Mouse (Mus musculus) ZHBTc4 (cell line): ENCODE results near the gene Hoxb7.

Experiments used
- DNase-seq: peaks from one replicate; pipeline ENCODE4 v3.0.0-alpha.2; 2011; ENCODE audit warnings: low read depth, low spot score

Hoxb7 gene

DNA sequence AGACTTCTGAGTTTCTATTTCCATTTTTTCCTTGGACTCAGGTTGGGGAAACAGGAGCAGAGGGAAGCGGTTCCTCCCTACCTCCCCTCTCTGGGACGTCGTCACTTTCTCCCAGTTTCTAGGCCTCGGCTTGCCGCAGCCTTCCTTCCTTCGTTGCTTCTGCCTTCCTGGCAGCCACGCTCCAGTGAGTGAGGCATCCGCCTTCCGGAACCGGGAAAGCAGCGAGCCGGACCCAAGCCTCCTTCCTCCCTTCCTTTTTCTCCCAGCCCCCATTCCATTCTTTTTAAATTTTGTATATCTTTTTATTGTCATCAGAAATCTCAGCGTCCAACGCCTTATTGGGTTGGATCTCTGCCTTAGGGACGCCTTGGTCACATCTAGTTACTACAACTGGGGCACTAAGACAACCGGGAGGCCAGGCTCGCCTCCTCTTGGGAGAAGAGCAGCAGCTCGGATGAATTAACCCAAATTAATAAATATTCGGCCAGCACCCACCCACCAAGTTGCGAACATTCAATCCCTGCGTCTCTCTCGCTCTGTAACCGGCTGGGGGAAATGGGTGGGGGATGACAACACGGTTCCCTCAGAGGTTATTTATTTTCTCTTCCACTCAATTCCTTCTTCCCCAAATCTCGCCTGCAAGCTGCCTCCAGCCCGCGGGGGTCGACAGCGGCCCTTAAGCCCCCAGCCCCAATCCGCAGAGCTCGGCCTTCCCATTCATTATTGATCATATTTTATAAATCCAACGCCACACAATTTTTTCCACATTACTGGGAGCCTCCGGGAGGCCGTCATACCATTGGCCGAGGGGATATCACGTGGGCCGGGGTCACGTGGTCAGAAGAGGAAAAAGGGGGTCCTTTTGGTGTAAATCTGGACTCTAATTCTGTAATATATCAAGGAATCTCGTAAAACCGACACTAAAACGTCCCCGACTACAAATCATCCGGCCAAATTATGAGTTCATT is at the start of gene Hoxb7:
Gene Hoxb7, plus strand, starts transcription at position 853 of the 968 bp plus-strand sequence.
- DNase-seq = peak; percentile 51

DNA sequence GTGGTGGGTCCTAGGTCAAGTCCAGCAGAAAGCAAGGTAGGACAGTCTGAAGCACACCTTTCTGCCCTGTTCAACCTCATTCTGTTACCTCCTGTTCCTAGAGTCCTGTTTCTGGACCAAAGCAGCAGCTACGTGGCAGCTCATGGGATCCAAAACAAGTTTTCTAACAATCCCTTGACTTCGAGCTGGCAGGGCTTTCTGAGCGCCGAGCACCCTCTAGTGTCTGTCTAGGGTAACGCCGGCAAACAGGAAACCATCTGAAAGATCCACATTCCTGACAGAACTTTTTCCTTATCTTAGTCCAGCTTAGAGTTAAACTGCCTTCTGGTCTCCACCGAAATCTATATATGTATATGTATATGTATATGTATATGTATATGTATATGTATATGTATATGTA is 46.2 kb upstream of the Hoxb7 start:
- peak; percentile 81 for DNase-seq

DNA sequence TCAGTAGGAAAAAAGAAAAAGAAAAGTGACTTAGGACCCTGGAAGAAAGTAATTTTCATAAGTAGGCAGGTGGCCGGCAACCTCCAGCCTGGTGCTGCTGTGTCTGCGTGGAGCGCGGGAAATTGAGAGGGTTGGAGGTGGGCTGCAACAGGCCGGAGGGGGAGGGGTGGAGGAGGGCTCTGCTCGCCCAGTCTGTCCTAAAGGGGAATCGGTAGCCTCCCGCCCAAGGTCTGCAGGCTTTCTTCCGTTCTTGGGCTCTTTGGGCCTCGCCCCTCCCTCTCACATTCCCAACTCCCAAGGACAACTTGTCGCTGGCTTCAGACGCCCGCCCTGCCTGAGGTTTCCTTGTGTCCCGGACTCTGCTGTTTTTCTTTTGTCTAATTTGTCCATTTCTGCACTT is 35.5 kb upstream of the Hoxb7 start:
- DNase-seq = peak; percentile 97

DNA sequence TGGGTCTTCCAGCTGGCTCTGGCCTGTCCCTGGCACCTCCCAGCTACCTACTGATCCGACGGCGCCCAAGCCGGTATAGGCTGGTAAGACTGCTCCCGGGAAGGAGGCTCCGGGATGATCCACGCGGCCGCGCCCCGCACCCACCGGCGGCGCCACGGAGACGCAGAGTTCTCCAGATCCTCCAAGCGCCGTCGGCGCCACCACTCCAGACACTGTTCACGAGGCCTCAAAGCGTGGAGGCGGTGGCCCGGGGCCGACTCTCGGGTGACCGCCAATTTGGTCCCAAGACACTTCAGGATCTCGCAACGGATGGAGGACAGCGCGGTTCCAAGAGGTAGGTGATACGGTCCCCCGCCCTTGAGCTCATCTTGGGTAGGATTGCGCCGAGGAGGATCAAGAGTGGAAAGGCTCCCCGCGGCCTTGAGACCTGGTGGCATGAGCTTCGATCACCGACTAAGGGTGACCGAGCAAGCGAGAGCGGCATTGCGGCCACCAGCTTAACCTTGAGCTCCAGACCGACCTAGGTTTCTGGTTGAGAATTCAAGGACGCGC is 34.9 kb upstream of the Hoxb7 start:
- DNase-seq = peak; percentile 76

- DNase-seq = no peak
Observed at GRCm38 (mm10) chr11:96252541-96253120, 33.8 kb upstream of the Hoxb7 start.

GRCm38 (mm10) chr11:96254221-96254620 is 32.2 kb upstream of the Hoxb7 start:
- DNase-seq = peak; percentile 71

DNA sequence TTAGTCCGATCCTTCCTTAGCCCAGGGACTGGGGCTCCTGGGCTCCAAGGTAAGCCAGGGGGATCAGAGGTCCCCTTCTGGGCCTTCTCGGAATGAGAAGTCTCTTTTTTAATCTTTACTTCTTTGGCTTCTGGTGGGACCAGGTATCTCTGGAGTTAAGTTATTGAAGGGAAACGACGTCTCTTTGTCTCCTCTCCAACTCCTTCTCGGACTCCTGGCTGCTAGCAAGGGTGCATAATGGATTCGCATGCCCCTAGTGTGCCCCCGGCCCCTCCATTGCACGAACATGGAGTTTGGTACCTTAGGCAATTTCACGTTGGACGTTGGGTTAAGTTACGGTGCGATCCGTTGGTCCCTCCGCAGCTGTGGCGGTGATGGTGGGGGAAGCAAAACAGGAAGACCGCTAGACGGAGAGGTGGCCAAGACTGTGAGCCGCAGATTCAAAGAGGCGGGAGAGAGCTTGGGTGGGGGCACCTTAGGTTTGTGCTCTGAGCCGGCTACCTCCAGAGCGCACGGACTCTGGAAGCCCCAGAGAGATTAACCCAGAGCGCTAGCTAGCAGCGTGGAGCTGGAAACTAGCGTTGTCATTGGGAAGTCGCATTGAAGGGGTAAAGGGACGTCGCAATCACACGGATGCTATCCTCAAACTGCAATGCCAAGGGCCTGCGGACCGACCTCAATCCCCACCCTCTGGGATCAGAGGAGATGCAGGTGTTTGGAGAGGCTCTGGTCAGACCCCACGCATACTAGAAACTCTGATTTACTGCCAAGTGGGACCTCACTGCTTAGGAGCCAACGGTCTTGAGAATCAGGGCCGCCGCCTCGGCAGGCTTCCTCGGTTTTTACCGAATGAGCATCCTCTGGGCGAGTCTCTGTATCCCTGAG is 31.1 kb upstream of the Hoxb7 start:
- no peak for DNase-seq

GRCm38 (mm10) chr11:96255996-96256445 is 30.4 kb upstream of the Hoxb7 start:
- DNase-seq = peak; percentile 66

GRCm38 (mm10) chr11:96257141-96257540 is 29.3 kb upstream of the Hoxb7 start:
- no peak for DNase-seq

DNA sequence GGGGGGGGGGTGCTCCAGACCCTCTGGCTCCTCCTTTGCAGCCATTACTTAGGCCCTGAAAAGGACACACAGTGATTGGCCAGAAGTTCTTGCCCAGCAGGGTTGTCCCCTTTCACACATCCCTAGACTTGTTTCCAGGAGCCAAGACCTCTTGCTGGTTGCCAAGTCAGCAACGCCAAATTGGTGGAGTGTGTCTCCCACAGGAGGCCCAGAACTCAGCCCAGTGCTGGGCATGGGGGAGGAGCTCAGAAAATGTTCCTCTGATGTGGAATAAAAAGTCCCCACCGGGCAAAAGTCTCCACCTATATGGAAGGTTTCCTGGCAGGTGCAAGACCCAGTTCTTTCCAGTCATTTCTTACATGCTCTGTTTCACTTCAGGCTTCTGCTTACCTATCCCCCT is 27.4 kb upstream of the Hoxb7 start:
- no peak for DNase-seq

GRCm38 (mm10) chr11:96259511-96259910 is 26.9 kb upstream of the Hoxb7 start:
- DNase-seq = no peak

- DNase-seq = peak; percentile 69
Observed at GRCm38 (mm10) chr11:96260310-96260970, 26.0 kb upstream of the Hoxb7 start.

GRCm38 (mm10) chr11:96261323-96261890 is 25.0 kb upstream of the Hoxb7 start:
- DNase-seq = peak; percentile 87

DNA sequence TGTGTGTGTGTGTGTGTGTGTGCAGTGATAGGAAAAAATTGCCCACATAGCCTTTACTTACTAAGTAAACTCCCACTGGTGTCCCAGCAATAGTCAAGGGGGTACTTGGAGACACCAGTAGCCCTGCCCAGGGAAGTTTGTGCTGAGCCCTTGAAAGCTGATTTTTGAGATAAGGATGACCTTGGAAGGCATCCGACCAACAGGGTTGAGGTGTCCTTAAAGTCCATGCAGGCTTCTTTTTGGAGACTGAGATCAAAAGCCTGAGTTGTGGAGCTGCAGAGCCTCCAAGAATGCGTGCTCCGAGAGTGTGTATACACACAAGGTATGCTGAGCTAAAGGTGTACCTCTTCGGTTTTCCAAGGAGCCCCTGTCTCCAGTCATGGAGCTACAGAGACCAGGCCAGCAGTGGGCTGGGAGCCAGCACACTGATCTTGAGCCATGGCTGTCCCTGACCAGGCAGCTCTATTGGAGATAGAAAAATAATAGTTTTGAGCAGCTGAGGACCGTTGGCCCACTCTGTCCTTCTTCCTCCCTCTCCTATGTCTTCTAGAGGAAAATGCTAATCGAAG is 24.1 kb upstream of the Hoxb7 start:
- no peak for DNase-seq

DNA sequence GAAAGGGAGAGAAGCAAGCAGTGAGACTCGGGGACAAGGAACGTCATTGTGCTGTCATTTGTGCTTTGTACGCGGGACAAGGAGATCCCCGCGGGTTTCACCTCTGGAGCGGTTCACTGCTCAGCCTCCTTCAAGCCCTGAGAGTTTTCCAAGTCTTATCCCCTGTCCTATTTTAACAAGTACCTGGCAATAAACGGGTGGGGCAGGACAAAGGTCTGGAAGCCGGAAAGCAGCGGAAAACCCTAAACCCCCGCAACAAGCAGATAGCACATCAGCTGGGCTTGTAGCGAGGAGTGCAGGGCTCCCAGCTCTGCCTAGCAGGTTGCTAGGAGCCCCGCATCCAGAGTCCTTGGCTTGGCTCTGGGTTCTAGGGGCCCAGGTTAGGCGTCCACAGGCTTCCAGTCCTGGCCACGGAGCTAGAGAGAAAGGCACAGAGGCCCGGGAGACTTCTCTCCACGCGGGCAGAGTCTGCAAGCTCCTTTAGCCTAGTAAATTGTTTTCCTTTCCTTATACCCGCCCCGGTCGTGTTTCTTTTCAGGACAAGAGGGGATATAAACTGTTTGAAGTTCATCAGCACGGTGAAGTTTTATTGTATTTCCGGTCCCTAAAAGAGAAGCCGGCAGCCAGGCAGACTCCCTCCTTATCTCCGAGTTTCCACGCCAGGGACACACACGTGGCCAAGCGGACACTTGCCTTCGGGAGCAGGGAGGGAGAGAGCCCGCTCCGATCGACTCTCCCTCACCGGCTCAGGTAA is 22.6 kb upstream of the Hoxb7 start:
- no peak for DNase-seq

DNA sequence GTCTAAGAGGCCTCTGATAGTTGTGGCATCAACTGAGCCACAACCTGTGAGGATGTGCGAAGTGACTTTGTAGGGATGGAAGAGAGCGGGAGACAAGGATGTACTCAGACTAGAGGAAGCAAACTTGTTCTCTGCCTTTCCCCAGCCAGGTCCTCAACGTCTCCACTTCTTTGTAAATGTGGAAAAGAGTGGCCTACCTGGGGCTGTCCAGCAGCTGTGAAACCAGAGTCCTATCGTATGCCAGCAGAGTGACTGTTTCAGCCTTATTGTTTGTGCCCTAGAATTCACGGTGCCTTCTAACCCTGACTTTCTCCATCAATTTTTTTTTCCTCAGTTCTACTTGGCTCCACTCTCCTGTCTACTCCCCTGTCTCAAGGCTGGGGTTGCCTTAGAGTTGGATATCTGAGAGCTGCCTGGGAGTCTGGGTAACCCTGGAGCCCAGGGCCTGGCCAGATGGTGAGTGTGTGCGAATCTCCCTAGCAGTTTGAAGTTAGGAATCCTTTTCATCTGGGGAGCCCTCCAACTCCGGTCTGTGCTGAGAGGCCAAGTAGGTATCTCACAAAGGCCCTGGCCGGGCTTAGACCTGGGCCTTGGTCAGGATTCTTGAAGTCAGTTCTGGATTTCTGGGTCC is 21.9 kb upstream of the Hoxb7 start:
- no peak for DNase-seq

DNA sequence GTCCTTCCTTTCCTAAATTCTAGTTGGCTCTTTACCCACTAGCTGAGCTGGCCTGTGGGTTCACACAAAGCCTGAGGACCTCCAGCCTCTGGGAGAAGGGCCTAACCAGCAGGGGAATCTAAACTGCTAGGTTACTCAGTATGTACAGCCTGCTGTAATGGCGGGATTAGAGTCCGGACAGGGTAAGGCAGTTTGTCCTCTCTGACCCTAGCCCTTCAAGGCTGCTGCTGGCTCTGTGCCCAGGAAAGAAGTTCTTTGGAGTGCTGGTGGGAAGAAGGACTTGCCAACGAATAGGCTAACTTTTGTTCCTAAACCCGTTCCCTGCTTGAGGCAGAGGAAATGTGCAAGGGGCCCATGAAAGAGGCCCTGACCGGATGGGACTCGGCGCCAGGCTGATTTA is 20.5 kb upstream of the Hoxb7 start:
- no peak for DNase-seq

DNA sequence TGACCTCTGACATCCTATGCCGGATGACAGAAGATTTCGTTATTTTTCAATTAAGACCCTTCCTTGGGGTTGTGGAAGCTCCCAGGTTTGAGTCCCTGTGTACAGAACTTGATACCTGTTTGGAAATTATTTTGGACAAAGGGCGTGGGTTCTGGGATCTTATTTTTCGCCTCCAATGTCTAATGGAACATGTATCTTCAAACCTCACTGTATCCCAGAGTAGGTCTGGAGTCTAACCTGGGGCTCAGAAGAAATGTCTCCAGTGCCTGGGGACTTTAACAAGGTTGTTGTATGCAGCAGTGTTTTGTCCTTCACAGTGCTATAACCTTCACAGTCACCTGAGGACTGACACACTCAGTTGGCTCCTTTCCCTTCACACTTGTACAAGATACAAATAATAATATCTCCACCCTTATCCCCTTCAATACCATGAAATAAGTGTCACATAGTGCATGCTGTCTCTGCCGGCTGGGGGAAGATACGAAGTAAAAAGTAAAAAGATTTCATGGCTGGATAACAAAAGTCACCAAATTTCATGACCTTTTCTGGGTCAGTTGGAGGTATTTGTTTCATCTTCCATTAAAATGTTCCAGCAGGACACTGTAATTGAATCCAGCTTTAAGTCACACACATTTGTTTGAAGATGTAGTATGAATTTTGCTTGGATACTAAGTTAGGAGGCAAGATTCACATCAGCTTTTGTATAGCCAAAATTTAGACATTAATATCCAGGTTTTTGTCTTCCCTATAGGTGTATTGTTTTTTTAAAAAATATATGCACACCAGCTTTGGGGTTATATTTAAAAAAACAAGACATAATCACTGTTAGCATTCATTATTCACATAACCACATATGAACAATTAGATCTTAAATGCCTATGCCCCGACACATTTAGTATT is 19.2 kb upstream of the Hoxb7 start:
- DNase-seq = no peak
